Mouse (Mus musculus) megakaryocyte, embryonic 14.5 days (primary cell): ENCODE data around the gene Fam186a.

Experiments used
- FLI1 ChIP-seq: IDR thresholded peaks from 2 replicates; pipeline ENCODE4 v1.6.1; 2012; ENCODE audit warnings: low read length, inconsistent platforms, mixed read lengths
- GATA1 ChIP-seq: IDR thresholded peaks from 3 replicates; pipeline ENCODE4 v1.6.1; 2012; ENCODE audit warnings: mixed read lengths, low read length, inconsistent platforms, borderline replicate concordance

GRCm38 (mm10) chr15:99911785-99912184 lies 55.1 kb downstream of the Fam186a start:
- no peak for TF ChIP-seq GATA1
- no peak for TF ChIP-seq FLI1
